Mouse (Mus musculus) T-helper 1 cell (primary cell): ENCODE data around the gene Ache.

Experiments used
- in situ Hi-C: fragments of 300-600 bp; cut with MboI, MseI; formaldehyde crosslinking; loops from one replicate; pipeline ENCODE4 v1.15.1; 2025; ENCODE audit warnings: high pct_unique_total_duplicates

The Ache gene

DNA sequence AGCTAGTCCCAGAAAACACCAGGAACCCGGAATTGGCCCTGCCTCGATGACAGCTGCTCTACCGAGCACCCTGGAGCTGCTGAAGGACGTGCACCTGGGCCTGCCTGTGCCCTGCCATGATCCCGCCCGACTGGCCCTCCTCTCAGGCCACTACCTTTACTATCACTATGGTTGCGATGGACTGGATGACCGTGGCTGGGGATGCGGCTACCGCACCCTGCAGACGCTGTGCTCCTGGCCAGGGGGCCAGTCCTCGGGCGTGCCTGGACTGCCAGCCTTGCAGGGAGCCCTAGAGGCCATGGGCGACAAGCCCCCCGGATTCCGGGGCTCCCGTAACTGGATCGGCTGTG, 7.4 kb downstream of the Ache start:
- in situ Hi-C loops, result loop anchor here (5.0 to 10.0 kb wide), 2 partner anchors 372 to 1590 kb away; no protein-coding TSS in a partner anchor

DNA sequence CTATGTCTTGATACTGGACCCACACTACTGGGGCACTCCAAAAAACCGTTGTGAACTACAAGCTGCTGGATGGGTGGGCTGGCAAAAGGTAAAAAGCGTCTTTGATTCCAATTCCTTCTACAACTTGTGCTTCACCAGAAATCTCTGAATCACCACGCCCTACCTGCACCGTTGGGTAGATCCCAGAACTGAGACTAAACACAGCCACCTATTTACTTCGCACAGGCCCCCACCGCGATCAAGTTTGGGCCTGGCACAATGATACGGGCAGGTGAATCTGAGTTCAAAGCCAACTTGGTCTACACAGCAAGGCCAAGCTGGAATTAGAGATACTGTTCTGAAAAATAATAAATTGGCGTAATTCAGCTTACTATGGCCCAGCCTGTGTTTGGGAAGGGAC, 8.0 kb downstream of the Ache start:
- in situ Hi-C loops, result loop anchor here (10.0 kb wide), 1 partner anchor 1590 kb away; no protein-coding TSS in a partner anchor

DNA sequence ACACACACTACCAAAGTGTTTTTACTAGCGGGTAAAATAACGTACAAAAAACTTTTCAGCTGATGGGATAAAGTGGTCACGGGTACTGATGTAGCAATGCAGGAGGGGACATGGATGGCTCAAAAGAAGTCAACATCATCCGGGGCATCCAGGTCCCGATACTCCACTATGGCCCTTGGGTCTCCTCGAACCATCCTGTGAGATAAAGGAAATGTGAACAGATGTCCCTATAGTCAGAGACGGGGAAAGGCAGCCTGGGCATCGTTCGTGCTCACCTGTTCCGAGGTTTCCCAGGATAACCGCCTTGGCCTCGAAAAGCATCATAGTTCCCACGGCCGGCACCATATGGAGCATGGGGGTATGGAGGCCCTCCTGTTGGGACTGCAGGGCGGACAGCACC, 8.4 kb downstream of the Ache start:
- in situ Hi-C loops, result loop anchor here (10.0 kb wide), 1 partner anchor 1591 kb away; no protein-coding TSS in a partner anchor

DNA sequence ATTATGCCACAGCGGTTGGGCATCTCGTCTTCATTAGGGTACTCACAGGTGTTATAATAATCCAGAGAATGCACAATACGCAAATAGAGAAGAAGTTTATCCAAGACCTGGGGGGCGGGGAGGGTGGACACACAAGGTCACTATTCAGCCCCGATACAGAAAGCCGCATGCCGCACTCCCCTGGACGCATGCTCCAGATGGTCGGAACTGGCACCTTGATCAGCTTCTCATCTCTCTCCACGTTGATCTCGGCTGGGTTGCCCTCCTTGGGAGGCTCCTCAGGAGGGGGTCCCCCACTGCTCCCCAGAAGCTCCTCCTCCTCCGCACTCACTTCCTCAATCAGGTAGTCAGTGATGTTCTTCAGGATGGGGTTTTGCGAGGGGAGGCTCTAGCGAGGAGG, 9.8 kb downstream of the Ache start:
- in situ Hi-C loops, result loop anchor here (10.0 kb wide), 1 partner anchor 1592 kb away; no protein-coding TSS in a partner anchor

DNA sequence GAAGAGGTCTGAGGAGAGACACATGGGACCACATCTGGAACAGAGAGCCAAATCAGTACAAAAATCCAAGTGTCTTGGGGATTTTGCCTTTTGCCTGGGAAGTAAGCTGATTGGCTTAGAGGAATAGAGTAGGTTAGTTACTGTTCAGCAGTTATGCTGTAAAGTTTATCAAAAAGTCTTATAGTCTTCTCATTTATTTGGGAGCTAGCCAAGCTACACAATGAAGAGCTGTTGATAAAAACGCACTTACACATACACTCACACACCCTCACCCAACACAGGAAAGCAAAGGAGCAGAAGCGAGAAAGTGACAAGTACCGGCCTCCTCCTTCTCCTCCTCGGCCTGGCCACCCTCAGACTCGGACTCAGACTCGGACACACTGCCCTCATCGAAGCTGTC, 11.9 kb downstream of the Ache start:
- in situ Hi-C loops, result loop anchor here (10.0 kb wide), 1 partner anchor 1594 kb away; no protein-coding TSS in a partner anchor

DNA sequence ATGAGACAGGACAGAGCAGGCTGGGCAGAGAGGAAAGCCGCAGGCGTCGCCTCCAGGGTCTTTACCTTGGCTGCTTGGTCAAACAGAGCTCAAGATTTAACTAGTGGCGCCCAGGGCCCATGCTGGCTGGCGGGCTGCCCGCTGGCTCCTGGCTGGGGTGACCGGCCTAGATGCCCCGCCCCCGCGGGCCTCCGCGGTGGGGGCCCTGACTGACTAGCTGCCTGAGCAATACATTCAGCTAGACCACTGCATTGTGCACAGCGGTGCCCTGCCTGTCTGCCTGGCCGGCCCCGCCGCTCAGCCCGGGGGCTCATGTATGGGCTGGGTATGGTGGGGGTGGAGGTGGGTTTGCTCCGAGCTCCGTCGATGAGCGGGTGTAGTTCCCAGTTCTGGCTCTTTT, 13.9 kb downstream of the Ache start:
- in situ Hi-C loops, result loop anchor here (10.0 to 25.0 kb wide), 2 partner anchors 861 to 1366 kb away; partner anchors contain the start of genes Ap4m1, Cops6, Mcm7 and Ywhag

DNA sequence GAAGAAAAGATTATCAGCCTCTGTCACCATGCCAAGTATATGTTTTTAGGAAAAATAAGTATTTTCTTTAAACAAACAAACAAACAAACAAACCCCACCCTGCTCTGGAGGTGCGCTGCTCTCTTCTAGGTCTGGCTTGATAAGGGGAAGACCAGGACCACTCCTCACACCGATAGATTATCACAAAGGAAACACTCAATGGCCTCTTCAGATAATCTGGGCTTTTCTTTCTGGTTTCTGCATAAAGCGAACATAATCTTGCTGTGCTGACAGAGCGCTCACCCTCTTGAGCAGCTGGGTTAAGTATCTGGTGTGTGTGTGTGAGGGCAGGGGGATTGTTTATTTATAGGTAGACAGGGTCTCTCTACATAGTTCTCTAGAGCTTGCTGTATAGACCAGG, 16.3 kb downstream of the Ache start:
- in situ Hi-C loops, result loop anchor here (10.0 to 25.0 kb wide), 2 partner anchors 859 to 1369 kb away; partner anchors contain the start of genes Ap4m1, Cops6, Mcm7 and Ywhag

DNA sequence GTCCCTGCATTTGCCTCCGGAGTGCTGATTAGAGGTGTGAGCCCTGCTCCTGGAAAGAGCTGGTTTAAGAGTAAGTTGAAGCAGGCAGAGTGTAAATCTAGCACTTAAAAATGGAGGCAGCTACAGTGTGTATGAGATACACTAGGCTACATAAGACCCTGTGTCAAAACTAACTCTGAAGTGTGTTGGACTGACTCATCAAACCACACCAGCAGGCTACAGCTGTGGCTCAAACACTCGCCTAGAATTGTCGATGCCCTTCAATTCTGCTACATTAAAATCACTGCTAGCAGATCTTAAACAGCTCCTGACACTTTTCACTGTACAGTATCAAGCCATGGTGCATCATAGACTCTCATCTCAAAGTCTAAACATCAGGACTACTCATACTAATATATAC, 16.8 kb downstream of the Ache start:
- in situ Hi-C loops, result loop anchor here (10.0 to 25.0 kb wide), 2 partner anchors 858 to 1369 kb away; partner anchors contain the start of genes Ap4m1, Cops6, Mcm7 and Ywhag

DNA sequence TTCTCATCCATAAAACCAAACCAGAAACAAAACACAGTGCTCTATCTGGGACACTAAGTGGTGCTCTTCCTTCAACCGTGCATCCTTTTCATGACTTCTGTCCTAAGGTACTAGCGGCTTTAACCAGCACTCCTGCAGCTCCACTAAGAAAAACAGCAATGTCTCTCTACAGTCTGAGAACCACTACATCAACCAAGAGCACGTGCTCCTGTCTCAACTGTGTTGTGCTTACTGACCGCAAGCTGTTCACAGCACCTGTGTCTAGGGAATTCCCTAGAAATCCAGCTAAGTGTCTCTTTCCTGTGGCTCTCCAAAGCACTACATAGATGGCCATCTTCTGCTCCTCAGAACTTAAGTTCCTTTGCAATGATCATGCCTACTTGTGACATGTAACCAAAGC, 17.5 kb downstream of the Ache start:
- in situ Hi-C loops, result loop anchor here (10.0 to 25.0 kb wide), 2 partner anchors 857 to 1370 kb away; partner anchors contain the start of genes Ap4m1, Cops6, Mcm7 and Ywhag

DNA sequence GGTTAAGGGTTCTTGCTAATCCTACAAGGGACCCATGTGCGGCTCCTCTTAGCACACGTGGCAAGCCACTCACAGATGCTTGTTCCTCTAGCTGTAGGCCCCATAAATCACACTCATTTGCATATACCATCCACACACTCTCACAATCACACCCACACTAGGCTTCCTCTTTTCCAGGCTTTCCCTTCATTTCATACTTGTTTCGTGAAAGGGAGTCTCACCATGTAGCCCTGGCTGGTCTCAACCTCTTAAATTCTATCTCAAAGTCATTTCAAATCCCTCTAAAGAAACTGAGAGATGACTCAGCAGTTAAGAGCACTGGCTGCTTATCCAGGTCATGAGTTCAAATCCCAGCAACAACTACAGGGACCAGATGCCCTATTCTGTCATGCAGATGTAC, 18.5 kb downstream of the Ache start:
- in situ Hi-C loops, result loop anchor here (10.0 to 25.0 kb wide), 2 partner anchors 856 to 1371 kb away; partner anchors contain the start of genes Ap4m1, Cops6, Mcm7 and Ywhag

DNA sequence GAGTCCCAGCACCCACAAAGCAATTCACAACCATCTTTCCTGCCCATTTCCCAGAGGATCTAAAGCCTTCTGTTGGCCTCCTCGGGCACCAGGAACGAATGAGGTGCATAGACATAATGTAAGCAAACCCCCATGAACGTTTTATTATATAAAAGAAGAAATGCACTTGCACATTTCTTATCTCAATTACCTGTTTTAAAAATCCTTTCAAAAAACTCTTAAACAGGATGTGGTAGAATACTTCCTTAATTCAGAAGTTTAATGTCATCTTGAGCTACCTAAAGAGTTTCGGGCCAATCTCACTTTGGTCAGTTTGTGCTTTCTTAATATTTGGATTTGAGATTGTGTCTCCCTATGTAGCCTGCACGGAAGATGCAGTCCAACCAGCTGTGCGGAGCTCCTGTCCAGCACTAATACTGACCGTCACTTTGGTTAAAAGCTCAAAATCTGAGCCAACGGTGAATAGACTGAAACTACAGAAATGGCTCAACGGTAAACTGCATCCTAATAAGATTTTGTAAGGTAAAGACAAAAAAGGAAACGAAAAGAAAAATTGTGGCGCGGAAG, 19.2 kb downstream of the Ache start:
- in situ Hi-C loops, result loop anchor here (10.0 to 25.0 kb wide), 2 partner anchors 856 to 1372 kb away; partner anchors contain the start of genes Ap4m1, Cops6, Mcm7 and Ywhag

DNA sequence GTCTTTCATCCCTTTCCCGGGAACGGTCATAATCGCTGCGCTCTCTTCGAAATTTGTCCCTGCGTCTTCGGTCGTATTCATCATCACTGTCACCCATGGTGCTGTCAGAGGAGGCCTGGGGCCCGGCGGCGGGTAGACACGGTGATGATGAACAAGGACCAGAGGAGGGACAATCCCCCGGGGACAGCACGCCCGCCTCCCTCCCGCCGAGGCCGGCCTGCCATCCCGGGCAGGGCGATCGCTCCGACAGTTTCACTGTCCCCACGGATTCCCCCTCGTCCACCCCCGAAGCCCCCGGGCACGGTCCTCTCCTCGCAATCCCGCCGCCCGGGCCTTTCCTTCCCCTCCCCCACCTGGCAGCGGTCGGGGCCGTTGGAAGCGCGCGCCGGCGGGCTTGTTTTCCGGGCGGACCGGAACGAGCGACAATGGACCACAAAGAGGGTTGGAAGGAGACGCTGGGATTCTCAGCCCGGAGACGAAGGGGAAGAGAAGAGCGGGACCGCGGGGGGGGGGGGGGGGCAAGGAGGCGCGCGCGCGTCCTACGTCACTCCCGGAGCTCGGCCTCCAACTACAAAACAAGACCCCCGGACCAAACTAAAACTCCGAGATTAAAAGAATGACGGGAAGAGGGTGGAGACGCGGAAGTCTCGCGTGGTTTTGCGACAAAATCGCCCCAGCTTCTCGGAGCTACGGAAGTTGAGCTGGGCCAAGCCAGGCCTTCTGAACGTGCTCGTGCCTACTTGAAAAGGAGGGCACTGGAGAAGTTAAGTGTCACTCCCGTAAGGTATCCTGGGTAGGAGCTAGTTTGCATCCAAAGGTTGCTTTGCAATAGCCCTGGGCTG, 20.0 kb downstream of the Ache start, which contains the start of gene Srrt:
Gene Srrt, minus strand, starts transcription at position 604 of the 842 bp plus-strand sequence.
- in situ Hi-C loops, result loop anchor here (10.0 to 25.0 kb wide), 2 partner anchors 855 to 1372 kb away; partner anchors contain the start of genes Ap4m1, Cops6, Mcm7 and Ywhag

DNA sequence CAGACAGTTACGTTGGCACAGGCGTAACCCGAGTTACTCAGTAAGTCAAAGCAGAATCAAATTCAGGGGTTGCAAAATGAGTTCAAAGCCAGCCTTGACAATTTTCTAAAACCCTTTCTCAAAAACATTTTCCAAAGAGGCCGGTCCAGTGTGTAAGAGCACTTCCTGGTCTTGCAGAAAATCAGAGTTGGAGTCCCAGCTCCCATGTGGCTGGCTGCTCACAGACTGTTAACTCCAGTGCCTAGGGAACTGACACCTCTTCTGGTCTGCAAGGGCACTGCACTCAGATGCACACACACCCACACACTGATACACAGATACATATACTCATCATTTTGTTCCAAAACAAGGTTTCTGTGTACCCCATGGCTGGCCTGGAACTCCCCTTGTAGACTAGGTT, 21.0 kb downstream of the Ache start:
- in situ Hi-C loops, result loop anchor here (10.0 to 25.0 kb wide), 2 partner anchors 854 to 1374 kb away; partner anchors contain the start of genes Ap4m1, Cops6, Mcm7 and Ywhag

DNA sequence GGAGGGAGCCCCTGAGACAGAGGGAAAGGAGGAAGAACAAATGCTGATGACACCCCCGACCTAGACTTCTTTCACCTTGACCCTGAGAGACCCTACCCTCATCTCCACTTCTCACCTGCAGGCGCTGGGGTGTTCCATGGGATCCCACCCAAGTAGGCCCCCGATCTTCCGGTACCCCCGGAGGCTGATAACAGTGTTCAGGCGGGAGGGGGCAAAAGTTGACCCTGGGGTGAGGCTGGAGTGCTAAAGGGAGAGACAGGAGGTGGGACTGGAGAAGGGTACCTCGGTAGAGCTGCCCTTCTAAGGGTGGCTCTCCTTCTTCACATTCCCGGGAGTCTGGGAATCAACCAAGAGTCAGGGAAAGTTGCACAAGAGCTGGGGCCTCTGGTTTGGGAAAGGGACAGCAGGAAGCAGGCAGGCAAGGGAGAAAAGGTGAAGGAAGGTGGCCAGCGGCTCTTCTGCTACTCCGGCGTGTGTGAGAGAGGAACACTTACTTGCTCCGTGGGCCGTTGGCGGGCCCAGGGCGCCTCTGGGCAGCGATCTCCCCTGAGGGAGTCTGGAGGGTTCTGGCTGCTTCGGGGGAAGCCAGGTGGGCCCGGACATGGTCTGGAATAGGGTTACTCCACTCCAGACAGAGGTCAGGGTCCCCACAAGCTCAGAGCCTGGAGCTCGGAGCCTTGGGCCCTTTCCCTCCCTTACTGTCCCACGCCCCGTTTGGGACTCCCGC, 26.3 kb downstream of the Ache start:
- in situ Hi-C loops, result loop anchor here (25.0 kb wide), 1 partner anchor 849 kb away; the partner anchor contains the start of genes Ap4m1, Cops6, Mcm7 and Zfp113

DNA sequence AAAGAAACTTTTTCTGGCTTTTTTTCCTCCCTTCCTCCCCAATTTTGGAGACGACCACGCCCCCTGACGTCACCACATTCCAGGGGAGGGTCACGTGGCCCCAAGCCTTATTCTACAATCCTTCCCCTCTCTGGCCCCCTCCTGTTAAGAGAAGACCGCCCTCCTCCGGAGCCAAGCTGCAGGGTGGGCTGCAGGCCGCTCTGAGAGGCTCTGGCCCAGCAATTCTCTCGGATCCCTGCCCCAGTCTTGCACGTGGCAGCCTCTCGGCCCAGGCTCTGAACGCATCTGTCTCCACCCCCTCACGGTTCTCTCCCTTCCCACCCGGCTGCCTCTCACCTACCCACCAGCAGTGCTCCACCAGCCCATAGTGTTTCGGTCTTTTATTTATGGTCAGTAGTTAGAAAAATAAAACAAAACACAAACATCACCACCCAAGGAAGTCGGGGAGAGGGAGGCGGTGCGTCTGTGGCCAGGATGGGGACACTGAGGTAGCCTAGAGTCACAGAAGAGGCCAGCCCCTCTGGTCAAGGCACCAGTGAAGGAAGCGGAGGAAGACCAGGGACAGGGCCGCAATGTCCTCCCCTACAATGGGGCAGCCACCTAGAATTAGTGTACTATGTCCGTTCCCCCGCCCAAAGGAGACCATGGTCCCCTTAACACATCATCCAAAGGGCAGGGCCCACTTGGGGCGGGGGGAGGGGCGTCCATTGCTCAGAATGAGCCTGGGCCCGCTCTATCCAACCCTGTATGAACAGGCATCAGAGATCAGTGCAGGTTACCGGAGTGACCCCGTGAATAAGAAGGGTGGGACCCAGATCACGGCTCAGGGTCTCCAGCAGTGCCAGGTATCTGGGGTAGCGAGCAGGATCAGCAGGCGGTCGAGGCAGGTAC, 27.1 kb downstream of the Ache start, which contains the start of gene Trip6:
Gene Trip6, minus strand, starts transcription at position 212 of the 891 bp plus-strand sequence.
- in situ Hi-C loops, result loop anchor here (25.0 kb wide), 1 partner anchor 848 kb away; the partner anchor contains the start of genes Ap4m1, Cops6, Mcm7 and Zfp113

DNA sequence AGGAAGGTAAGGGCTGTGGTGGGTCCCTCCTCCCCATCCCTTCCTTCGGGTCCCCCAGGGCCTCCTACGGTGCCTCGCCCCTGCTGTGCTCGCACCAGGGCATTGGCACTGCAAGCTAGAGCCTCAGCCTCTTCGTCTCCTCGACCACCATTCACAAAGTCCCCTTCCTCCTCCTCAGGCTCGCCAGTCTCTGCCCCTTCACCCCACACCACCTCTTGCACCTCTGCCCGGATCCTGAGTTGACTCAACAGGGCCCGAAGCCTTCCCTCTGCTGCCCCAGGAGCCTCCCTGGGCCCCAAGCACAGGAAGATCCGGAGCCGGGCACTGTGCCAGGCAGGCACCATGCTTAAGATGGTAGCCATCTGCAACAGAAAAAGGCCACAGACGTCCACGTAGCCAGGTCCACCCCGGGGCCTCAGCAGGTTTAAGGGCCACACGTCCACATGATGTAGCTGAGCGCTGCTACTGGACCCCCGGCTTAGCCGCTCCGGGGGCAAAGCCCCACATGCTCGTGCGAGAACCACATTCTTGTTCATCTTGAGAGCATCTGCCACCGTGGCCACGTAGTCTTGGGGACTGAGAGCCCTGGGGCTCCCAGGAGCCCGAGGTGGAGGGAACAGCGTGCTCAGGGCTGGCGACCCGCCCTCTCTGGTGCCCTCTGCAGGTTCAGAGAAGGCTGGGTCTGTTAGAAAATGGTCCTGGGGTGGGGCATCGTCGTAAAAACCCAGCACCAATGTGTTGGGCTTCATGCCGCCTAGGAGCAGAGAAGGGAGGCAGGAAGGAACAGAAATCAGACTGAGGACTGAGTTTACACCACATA, 28.0 kb downstream of the Ache start:
- in situ Hi-C loops, result loop anchor here (25.0 kb wide), 1 partner anchor 847 kb away; the partner anchor contains the start of genes Ap4m1, Cops6, Mcm7 and Zfp113

DNA sequence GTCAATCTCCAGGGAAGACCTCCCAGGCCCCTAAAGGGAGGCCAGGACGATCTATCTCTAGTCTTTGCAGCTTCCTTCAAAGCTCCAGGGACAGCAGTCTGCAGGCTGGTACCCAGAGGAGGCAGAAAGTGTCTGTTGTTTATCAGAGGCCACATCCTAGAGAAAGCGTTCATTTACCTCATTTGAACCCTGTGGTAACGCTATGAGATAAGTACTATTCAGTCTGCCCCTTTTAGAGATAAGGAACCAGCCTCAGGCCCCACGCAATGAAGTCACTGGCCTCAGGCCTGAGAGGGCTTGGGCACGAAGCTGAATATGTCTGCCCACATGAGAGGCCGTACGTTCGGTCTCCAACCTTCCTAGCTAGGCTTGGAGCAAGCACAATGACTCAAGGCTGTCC, 30.0 kb downstream of the Ache start:
- in situ Hi-C loops, result loop anchor here (25.0 kb wide), 1 partner anchor 845 kb away; the partner anchor contains the start of genes Ap4m1, Cops6, Mcm7 and Zfp113

DNA sequence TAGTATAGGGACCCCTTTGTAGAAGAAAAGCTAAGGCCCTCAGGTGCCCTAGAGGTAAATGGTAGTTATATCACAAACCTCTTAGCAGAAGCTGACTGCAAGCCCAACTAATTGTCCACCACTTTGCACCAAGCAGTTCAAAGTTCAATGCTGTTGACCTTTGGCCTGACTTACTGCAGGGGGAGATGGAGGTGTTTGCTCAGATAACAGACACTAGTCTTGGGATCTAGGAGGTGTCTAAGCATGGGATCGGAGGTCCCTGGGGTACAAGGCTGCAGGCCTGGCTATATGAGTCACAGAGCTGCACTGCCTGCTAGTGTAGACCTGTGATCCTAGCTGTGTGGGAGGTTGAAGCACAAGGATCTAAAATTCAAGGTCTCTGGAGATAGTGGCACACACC, 31.3 kb downstream of the Ache start:
- in situ Hi-C loops, result loop anchor here (25.0 kb wide), 1 partner anchor 844 kb away; the partner anchor contains the start of genes Ap4m1, Cops6, Mcm7 and Zfp113

DNA sequence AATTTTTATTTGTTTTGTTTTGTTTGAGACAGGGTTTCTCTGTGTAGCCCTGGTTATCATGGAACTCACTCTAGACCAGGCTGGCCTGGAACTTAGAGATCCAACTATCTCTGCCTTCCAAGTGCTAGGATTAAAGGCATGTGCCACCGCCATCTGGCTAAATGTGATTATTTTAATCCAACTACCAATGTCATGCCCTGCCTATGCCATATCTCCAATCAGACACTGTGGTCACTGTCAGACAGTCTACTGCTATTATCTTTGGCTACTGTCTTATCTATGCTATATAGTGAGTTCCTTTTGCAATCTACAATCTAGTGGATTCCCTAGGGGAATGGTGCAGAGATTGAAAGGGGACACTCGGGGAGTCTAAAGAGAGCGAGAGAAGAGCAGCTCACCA, 33.7 kb downstream of the Ache start:
- in situ Hi-C loops, result loop anchor here (25.0 kb wide), 1 partner anchor 841 kb away; the partner anchor contains the start of genes Ap4m1, Cops6, Mcm7 and Zfp113
